Mouse (Mus musculus) lung, embryonic 15.5 days (tissue): ENCODE measurements around the gene Magee1. TPM values are rescaled to one million over a fixed set of nuclear protein-coding genes. Genes with fewer than 3 reads are reported as not detected.

ENCODE experiments used
- ATAC-seq: fragments of 200-750 bp; cut with Nextera tagmentation; 2 replicates; pipeline ENCODE4 v1.8.0; 2017; ENCODE audit warnings: moderate number of reproducible peaks, borderline replicate concordance; ENCODE audit not compliant: low FRiP score, low TSS enrichment; ENCODE audit errors: extremely low read depth
- H3K27ac ChIP-seq: fragments of 300-500 bp; sonication (generic); 2 replicates; pipeline ENCODE4 v1.5.1; 2015; ENCODE audit warnings: moderate library complexity, mild to moderate bottlenecking, inconsistent platforms
- H3K27me3 ChIP-seq: fragments of 300-500 bp; sonication (generic); 2 replicates; pipeline ENCODE4 v1.6.1; 2015; ENCODE audit warnings: inconsistent platforms
- H3K36me3 ChIP-seq: fragments of 300-500 bp; sonication (generic); 2 replicates; pipeline ENCODE4 v1.6.1; 2015; ENCODE audit warnings: inconsistent platforms
- H3K4me1 ChIP-seq: fragments of 300-500 bp; sonication (generic); 2 replicates; pipeline ENCODE4 v1.6.1; 2015; ENCODE audit warnings: inconsistent platforms
- H3K4me2 ChIP-seq: fragments of 300-500 bp; sonication (generic); 2 replicates; pipeline ENCODE4 v1.6.1; 2015; ENCODE audit warnings: inconsistent platforms, mild to moderate bottlenecking, moderate library complexity
- H3K4me3 ChIP-seq: fragments of 300-500 bp; sonication (generic); 2 replicates; pipeline ENCODE4 v1.5.1; 2015; ENCODE audit warnings: mild to moderate bottlenecking, inconsistent platforms
- H3K9ac ChIP-seq: fragments of 300-500 bp; sonication (generic); 2 replicates; pipeline ENCODE4 v1.6.1; 2015; ENCODE audit warnings: inconsistent platforms
- H3K9me3 ChIP-seq: fragments of 300-500 bp; sonication (generic); 2 replicates; pipeline ENCODE4 v1.6.1; 2016; ENCODE audit warnings: inconsistent platforms
- WGBS: fragments of 180-500 bp; shearing (Covaris S2); methylation state at CpG from one replicate; pipeline ENCODE4 v1.1.7; 2015; 5-methylcytosine and 5-hydroxymethylcytosine counted together
- polyA plus RNA-seq: library from polyadenylated mRNA; unstranded; fragments of >200 nt; fragmentation: Nextera tagmentation; extraction: Ambion mirVana; gene quantifications from 2 replicates; pipeline ENCODE4 v1.2.1, GENCODE M21; 2015

Magee1 gene
- polyA plus RNA-seq, 1 experiment from 2014 or later: 16.5 TPM

DNA sequence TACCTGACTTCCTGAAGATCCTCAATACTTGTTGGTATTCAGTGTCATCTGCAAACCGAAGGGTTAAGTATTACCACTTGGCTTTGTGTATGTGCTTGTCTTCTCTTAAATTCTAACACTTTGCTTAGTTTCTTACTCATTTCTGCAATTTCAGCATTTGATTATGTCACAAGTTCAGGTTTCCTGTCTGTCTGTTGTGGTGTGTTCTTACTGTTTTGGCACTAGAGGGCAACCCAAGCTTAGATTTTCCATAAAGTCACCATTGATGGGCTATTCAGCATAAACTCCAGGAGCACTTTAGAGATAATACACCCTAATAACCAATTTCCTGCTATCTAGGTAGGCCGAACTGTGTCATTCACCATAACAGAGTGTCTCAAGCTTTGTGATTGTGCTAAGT, 47.0 kb downstream of the Magee1 start:
- no peaks in the 10 kb centered on the region for H3K36me3 ChIP-seq
- no peak overlapping the region for H3K4me2 ChIP-seq
- 75% methylated on average over 2 of the region's 2 CpGs for WGBS
- ATAC-seq: no peak
- H3K9ac ChIP-seq: no peak overlapping the region
- H3K9me3 ChIP-seq: no peaks in the 10 kb centered on the region
- H3K27ac ChIP-seq: no peak overlapping the region
- no peaks in the 10 kb centered on the region for H3K4me1 ChIP-seq
- H3K27me3 ChIP-seq: peaks cover 5% of the 10 kb centered on the region; the same call in 1 of the 2 replicates
- H3K4me3 ChIP-seq: no peak overlapping the region

Other genes with a start within 250 kb of the Magee1 start
- 65.7 and 66.6 TPM in 2 replicates for gene Pbdc1, start 40.6 kb upstream of the Magee1 start, polyA plus RNA-seq